Mouse (Mus musculus) G1E-ER4 (cell line): ENCODE data around the gene Gm12169. TPM values are rescaled to one million over a fixed set of nuclear protein-coding genes. Genes with fewer than 3 reads are reported as not detected.

Experiments used
- GATA1 ChIP-seq: IDR thresholded peaks from one replicate; pipeline ENCODE4 v1.8.0; 2012; ENCODE audit warnings: low read length, inconsistent platforms
- polyA plus RNA-seq: library from polyadenylated mRNA; stranded (reverse); fragments of >175 nt; gene quantifications from 2 replicates; pipeline ENCODE4 v1.2.3, GENCODE M21; 2012

The Gm12169 gene
- polyA plus RNA-seq, result not detected in 2 replicates

DNA sequence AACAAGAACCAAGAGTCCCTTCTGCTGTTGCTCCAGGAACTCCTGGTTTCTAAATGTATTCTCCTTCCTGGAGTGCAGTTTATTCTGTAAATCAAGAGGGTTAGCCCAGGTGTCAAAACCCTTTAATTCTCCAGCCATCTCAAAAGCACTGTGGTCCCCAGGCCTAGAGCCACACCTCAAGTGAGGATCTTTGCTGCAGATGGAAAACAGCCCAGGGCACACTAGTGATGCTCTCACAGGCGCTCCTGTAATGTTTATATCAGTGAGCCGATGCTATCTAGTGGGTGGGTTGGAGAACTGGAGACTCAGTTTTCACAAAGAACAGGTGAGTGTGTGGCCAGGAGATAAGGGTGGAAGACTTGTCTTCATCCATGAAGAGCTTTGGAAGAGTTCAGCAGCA, at the start of gene Gm12169:
TSS of gene Gm12169 (plus strand) at position 301 of the 400 bp plus-strand sequence.
- no peak for TF ChIP-seq GATA1

DNA sequence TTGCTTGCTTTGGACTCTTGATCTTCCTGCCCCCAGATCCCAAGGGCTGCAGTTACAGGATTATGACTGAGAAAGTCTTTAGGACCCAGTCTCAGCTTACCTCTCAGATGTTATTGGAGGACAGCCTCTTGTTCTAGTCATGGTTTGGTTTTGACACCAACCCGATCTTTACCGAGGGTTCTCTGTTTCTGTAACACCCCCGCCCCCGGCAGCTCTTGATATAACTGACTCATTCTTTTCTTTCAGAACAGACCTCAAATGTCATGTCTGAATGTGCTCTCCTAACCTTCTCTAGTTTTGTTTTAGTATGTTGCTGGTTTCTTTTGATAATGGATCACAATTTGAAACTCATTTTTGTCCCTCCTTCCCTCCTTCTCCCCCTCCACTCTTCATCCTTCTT, 49.8 kb upstream of the Gm12169 start:
- no peak for TF ChIP-seq GATA1

DNA sequence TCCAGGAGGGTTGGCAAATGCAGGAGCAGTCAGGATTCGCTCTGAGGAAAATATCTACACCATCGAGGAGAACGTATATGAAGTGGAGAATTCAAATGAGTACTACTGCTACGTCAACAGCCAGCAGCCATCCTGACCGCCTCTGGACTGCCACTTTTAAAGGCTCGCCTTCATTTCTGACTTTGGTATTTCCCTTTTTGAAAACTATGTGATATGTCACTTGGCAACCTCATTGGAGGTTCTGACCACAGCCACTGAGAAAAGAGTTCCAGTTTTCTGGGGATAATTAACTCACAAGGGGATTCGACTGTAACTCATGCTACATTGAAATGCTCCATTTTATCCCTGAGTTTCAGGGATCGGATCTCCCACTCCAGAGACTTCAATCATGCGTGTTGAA, 44.7 kb upstream of the Gm12169 start:
- no peak for TF ChIP-seq GATA1

DNA sequence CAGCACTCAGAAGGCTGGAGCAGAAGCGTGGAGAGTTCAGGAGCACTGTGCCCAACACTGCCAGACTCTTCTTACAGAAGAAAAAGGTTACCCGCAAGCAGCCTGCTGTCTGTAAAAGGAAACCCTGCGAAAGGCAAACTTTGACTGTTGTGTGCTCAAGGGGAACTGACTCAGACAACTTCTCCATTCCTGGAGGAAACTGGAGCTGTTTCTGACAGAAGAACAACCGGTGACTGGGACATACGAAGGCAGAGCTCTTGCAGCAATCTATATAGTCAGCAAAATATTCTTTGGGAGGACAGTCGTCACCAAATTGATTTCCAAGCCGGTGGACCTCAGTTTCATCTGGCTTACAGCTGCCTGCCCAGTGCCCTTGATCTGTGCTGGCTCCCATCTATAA, 43.5 kb upstream of the Gm12169 start:
- TF ChIP-seq GATA1, result no peak

DNA sequence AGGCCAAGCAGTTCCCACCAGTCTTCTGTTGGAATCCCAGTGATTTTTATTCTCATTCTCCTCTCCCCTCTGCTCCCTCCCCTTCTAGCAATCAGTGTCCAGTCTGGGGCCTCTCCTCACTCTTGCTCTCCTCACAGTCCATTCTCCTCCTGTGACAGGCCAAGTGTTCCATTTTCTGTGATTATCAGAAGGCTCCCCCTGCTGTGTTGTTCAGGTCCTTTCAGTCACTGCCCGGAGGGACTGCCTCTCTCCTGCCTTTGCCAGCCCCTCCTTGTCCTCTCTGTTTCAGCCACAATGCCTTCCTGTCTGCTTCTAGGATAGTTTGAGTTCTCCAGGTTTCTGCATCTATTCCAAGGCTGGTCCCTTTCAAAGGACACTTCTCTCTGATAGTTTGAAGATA, 35.8 kb upstream of the Gm12169 start:
- no peak for TF ChIP-seq GATA1

DNA sequence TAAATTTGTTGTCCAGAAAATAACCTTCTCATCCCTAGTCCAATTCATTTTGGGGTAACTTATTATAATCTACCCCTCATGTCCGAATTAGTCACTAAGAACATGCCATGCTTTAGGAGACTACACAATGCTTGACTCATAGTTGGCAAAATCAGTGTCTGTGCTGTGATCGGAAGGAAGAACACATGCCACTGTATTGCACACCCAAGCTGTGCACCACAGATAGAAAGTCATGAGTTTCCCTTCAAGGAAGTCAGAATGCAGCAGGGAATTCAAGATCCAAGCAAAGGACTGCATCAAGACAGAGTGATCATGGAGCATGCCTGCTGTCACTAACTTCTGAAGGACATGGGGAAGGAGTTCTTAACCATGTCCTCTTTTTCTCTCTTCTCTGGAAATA, 35.4 kb upstream of the Gm12169 start:
- no peak for TF ChIP-seq GATA1

DNA sequence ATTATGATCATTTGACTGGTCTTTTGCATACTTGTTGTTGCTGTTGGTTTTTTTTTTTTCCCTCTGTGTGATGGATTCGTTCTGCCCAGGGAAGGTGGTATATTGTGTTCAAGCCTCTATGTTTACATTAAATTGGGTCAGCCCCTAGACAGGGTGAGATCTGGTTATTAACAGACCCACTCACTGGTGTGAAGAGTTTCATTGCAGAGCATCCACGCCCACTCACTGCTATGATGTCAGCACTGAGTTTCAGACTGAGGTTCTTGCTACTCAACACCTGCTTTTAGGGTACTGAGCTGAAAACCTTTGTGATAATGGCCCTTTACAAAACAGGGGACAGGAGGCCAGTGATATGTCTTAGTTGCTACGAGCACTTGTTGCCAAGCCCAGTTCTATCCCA, 16.9 kb upstream of the Gm12169 start:
- no peak for TF ChIP-seq GATA1

DNA sequence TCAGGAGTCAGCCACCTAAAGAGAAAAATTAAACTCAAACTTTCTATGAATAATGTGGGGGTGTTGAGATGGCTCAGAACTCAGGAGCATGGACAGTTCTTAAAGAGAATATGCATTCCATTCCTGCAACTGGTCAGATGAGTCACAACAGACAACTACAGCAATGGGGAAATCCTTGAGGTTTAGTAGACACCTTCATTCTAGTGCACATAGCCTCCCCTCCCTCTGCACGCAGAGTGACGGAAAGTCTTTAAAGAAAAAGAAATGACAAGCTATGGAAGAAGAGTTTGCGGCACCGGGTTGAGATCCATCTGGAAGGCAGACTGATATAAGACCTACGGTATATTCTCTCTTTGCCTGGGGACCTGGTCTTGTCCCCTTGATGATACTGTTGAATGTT, 14.1 kb upstream of the Gm12169 start:
- no peak for TF ChIP-seq GATA1

DNA sequence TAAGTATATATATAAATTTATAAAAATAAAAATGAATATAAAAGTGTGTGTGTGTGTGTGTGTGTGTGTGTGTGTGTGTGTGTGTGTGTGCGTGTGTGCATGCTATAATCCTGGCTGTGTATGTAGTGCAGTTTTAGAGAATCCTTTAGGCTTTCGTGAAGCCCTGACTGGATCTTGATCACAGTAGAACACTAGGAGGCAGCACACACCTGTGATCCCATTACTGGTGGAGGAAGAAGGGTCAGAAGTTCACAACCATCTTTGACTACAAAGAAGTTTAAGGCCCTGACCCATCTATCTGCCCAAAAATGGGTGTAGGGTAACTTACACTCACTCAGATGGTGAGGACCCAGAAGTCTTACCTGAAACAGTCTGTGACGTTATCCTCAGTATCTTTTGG, 1.3 kb upstream of the Gm12169 start:
- no peak for TF ChIP-seq GATA1

DNA sequence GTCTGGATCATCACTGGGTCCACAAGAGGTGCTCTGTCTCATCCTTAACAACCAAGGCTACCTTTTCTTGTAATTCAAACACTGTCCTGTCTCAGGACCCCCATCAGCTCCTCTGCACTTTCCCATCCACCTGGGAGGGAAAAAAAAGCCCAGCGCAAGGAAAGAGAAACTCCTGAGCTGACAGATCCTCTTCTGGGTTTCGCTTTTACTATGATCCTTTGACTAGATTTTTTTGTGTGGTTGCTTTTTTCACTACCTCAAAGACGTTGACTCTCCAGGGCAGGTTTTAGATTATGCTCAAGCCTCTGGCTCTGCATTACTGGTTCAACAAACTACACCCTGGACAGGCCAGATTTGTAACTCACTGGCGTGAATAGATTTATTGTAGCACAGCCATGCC, 6.1 kb downstream of the Gm12169 start:
- no peak for TF ChIP-seq GATA1

DNA sequence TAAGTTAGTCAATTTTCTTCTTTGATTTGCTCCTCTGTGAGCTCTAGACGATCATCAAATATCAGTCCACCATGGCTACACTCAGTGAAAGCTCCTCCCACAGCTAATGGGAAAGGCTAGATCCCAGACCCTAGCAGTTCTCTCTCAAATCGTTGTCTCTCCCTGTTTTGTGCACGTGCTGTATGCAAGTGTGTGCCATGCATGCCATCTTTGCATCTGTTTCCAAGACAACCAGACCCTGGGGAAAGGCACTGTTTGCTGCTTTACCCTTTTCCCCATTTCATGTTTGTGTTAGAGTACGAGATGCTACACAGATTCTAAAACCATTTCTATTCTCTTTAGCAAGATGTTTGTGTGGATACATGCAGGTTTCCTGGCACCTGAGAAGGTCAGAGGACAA, 13.0 kb downstream of the Gm12169 start:
- no peak for TF ChIP-seq GATA1

DNA sequence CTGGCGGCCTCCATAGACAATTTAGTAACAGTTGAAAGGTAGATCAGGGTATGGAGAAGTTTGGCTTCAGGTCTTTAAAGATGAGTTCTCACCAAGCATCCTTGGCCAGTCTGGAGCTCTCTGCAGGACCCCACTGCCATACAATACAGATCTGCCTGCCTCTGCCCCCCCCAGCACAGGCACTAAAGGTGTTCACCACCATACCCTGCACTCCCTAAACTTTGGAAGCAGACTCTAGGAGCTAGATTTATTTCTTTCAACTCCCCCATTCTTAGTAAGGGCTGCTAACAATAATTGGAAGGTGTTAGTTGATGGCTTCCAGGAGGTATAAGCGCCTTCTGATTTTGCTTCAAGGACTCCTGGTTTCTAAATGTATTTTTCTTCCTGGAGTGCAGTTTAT, 19.5 kb downstream of the Gm12169 start:
- no peak for TF ChIP-seq GATA1

DNA sequence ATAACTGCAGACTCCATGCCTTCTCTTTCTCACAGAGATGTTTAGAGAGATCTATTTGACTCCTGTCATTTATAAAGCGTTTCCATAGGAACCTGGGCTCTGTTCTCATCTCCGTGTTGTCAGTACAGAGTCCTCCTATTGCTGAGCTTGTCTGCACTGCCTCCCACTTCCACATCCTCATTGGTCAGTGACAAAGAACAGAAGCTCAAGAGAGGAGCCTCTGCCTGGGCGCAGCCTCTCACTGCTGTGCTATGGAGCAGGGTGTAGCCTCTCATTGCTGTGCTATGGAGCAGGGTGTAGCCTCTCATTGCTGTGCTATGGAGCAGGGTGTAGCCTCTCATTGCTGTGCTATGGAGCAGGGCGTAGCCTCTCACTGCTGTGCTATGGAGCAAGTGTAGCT, 25.7 kb downstream of the Gm12169 start:
- TF ChIP-seq GATA1, result no peak

DNA sequence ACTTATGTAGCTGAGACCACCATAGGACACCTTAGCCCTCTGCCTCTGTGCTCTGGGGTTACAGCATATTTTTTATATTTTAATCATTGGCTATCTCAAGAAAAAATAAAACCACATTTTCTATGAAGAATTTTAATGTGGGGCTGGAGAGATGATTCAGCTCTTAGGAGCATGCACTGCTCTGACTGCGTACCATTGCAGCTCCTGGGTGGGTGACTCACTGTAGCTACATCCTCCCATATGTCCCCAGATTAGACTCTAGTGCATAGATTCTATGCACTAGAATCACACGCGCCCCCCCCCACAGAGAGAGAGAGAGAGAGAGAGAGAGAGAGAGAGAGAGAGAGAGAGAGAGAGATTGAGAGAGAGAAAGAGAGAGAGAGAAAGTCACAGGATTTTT, 28.7 kb downstream of the Gm12169 start:
- no peak for TF ChIP-seq GATA1

DNA sequence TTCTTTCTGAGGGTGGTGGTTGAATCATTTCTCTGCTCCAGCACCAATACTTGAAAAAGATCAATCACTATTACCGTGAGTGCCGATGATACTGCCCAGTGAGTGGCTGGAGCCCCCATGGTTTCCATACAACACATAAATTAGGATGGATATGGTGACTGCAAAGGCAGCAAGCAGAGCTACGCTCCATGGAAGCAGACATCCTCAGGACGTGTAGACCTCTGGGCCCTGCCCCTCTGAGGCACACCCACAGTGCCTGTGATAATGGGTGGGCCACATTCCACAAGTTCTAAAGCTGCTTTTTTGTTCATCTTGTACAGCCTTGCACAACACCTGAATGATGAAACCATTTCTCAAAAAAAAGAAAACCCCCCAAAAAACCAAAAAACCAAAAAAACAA, 37.1 kb downstream of the Gm12169 start:
- TF ChIP-seq GATA1, result no peak

DNA sequence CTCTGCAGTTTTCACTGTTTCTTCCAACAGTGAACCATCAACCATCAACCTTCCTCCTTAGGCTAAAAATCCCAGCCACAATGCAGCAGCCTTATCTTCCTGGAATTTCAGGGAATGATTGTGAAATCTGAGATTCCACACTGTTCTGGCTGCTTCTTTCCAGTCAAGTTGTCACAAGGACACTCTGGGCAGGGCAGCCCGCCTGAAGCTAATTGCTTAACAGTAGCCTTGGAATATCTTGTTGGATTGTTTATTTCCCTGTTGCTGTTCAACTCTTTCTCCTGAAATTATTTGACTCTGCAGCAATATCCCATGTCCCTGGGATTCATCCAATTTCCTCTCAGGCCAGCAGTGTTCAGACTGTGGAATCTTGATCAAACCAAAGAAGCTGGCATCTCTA, 40.7 kb downstream of the Gm12169 start:
- TF ChIP-seq GATA1, result no peak

DNA sequence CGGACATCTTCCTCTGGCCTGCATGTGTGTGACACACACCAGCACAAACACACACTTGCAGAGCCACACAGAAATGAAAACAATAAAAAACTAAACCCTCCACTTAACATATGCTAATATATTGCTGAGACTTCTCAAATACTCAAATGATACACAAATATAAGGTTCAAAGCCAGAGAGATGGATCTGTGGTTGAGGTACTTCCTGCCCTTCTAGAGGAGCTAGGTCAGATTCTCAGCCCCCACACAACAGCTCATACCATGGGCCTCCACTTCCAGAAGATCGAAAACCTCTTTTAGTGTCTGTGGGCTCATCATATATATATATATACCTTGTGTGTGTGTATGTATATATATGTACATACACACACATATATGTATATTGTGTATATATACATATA, 42.0 kb downstream of the Gm12169 start:
- TF ChIP-seq GATA1, result no peak

DNA sequence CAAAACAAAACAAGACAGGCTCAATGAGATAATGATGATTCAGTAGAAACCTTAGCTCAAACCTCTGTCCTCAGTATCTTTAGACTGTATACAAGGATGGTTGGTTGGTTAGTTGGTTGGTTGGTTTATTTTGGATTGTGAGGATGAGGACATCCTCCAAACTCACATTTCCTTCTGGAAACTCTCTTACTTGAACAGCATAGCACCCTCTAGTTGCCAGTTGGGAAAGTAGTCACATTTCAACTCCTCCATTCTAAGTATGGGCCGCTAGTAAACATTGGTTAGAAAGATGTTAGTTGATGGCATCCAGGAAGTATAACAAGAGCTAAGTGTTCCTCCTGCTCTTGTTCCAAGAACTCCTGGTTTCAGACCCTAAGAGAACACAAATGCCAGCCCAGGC, 45.1 kb downstream of the Gm12169 start:
- no peak for TF ChIP-seq GATA1
